Mouse (Mus musculus): Measurements from ENCODE around the gene Usp20. TPM values are rescaled to one million over a fixed set of nuclear protein-coding genes. Genes with fewer than 3 reads are reported as not detected.

The Usp20 gene
- total RNA-seq, 2 experiments from 2014 or later, result 8.4 to 14.3 TPM

DNA sequence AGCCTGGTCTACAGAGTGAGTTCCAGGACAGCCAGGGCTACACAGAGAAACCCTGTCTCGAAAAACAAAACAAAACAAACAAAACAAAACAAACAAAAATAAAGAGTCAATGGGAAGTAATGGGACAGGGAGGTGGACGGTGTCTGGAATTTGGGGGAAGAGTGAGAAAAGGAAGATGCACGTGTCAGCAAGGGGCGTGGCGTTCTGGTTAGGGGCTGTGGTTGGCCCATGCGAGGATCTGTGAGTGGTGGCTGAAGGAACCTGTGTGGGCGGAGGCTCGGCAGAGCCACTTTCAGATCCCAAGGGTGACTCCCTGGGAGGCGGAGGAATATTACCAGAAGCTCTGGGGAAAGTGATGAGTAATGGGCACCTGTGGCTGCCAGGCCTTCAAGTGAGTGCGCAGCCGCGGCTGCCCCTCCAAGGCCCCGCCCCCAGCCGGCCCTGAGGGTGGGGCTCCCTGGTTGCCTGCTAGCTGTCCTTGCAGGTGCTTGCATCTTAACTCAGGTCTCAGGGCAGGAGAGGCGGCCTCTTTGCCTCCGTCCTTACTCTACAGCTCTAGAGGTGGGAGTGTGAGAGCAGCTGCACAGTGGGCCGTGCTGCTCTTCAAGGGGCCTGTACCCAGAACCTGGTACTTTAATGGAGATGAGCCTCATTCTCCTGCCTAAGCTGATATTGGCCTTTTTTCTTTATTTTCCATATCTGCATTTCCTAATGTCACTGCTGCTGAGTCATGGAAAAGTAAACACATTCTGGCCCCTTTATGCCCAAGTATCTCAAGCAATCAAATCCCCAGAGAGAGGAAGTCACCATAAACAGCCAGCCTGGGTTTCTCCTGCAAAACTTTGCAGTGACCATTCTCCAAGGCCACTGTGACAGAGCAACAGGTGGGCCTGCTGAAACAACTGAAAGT, 3.3 kb downstream of the Usp20 start:
- DNase-seq, result peak; percentile 64

DNA sequence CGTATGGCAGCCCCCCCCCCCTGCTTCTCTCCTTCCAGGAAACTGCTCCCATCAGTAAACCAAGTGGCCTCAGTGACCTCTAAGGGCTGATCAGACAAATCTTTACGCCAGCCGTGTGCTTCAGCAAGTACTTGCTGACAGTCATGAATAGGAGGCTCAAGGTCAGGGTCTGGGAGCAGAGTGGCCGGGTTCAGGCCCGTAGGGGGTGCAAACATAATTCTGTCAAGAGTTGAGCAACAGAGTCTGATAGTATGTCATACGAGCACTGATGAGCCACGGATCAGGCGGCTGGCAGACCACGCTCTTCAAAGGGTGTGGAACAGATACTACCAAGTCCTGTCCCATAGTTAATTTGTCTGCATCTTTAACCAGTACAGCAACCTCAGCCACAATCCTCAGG, 8.1 kb downstream of the Usp20 start:
- no peak for DNase-seq

DNA sequence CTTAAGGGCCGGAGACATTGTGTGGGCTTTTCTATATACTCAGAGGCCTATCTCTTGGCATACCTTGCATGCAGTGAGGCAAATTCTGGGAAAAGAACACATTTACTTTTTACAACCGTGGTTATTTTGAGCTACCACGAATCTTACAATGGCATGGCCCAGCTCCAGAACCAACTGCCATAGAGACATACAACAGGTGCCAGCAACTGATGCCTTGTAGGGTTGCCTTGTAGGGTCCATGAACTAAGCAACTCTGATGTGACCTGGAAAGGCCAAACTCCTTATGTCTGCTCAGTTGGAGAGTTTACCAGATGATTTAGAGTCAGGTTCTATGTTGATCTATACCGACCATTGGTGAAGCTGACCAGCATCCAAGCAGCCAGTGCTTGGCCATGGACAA, 12.8 kb downstream of the Usp20 start:
- DNase-seq, result no peak

DNA sequence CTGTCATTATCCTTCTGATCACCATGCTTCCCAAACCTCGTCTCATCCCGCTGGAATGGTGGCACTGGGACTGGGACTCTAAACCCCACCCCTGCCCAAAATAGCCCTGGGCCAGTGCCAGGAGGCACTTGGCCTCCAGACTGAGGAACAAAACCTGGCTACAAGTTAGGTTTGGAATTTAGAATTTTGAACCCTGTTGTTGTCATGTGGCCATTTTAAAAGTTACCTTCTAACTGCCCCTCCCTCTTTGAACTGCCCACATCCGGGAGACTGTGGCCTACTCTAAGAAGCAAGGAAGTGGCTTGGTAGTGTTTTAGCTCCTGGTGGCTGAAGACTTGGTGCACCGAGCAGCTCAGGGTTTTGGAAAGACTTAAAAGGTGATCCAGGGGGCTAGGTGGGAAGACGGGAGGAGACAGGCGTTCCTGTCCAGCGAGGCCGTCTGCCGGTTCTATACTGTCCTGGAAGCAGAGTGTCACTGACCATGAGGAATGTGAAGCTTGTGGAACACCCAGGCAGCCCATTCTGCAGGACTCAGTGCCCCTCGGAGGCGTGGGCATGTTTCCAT, 13.4 kb downstream of the Usp20 start:
- DNase-seq, result peak; percentile 33

DNA sequence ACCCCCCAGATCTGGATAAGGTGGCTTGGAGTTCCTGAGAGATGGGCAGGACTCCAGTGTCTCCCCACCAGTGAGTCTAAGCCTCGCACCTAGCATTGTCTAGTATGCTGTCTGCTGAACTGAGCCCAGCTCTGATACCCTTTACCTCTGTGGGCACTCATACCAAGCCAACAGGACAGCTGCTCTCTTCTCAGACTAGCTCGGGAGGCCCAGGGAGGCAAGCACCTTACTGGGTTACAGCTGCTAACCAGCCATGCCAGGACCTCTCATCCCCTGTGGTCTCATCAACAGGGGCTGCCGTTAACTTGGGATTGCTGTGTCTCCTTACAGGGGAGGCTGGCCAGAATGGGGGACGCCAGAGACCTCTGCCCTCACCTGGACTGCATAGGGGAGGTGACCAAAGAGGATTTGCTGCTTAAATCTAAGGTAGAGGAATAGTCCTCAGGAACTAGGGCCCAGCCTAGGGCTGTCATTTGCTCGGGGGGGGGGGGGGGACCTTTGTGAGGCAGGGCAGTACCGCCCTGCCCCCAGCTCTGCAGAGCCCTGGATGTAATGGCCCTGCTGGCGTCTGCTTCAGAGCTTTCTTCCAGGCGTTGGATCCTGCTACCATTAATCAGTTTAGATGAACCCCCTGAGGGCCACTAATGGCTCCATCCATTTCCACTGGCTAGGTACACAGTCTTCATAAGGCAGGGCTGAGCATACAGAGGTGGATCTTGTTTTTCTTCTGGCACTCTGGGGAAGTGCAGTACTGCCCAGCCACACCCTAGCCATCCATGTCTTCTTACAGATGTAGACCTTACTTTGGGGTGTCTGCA, 16.6 kb downstream of the Usp20 start:
- DNase-seq, result no peak

DNA sequence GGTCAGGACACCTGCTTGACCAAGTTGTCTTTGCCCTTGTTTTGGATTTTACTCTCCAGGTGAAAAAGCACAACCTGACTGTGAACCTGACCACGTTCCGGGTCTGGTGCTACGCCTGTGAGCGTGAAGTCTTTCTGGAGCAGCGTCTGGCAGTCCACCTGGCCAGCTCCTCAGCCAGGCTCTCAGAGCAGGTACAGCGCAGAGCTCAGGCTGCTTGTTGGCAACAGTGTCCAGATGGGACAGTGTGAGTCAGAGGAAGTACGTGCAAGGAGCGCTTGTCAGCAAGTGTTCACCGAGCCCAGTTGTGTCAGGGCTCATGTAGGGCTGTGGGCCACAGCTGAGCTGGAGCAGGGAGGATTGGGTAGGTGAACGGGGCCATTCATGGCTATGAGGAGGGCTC, 20.8 kb downstream of the Usp20 start:
- no peak for DNase-seq

DNA sequence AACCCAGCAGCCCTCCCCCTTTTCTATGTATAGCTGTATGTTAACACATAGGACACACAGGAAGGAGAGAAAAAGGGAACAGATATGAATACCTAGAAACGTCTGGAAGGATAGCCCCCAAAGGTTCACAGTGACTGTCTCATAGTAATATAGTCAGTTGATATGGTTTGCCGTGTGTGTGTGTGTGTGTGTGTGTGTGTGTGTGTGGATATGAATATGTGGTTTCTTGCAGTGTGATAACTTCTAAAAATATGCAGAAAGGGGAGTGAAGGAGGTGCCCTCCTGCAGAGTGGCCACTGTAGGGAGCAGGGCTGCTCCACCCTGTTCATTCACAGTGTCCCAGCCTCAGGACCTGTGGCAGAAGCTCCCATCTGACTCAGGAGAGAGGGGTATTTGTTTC, 23.4 kb downstream of the Usp20 start:
- DNase-seq, result no peak

DNA sequence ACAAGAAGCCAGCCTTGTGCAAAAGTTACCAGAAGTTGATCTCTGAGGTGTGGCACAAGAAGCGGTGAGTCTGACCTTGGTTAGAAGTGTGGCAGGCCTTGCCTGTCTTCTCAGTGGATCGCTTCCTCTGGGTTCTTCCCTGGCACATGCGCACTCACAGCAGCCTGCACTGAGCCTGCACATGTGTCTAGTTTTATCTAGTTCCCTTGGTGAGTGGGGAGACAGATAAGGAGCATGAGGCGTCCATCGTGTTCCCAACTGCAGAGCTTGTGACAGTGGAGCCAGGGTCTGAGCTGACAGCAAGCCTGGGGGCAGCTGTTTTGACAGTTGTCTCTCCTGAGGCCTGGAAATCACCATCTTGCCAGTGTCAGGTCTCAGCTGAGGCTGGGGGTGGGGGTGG, 24.4 kb downstream of the Usp20 start:
- DNase-seq, result no peak

DNA sequence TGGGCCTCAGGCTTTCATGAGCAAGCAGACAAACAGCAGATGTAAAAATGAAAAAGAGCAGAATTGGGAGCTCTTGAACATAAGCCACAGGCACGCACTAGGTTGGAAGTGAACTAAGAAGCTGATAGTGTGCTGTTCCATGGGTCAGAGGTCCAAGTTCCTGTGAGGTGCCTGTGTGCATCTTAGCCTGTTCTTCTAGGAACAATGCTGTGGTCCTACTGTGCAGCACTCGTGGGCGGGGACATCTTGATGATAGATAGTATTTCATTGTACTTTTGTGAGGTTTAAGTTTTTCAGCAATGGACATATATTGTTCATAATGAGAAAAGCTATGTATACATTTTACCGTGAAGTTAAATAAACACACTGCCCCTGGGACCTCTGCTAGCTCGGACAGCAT, 25.1 kb downstream of the Usp20 start:
- no peak for DNase-seq

DNA sequence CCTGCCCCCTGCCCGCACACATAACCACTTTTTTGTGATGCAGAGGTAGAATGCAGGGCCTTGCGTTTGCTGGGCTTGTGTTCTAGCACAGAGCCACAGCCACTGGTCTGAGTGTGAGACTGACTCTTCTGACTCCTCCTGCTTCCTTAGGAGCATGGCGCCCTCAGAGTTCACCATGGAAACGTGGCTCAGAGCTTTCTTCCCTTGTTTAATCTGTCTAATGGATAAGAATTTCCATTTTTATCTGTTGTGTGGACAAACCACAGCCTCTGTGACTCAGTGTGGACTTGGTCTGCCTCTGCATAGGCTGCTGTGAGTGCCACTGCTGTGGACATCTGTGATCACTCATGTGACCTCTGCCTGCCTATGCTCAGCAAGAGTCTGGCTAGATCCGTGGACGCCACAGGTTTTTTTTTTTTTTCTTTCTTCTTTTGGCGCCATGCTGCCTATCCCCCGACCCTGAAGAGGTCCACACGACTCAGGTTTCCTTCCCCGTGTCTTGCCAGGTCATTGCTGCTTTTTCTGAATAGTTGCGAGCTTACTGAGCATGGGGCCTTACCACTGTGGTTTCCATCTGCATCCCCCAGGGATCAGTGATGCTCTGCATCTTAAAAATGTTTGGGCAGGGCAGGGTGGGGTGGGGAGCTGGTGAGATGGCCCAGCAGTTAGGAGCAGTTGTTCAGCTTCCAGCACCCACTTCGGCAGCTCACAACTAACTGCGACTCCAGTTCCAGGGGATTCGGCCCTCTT, 31.5 kb downstream of the Usp20 start:
- DNase-seq, result no peak

DNA sequence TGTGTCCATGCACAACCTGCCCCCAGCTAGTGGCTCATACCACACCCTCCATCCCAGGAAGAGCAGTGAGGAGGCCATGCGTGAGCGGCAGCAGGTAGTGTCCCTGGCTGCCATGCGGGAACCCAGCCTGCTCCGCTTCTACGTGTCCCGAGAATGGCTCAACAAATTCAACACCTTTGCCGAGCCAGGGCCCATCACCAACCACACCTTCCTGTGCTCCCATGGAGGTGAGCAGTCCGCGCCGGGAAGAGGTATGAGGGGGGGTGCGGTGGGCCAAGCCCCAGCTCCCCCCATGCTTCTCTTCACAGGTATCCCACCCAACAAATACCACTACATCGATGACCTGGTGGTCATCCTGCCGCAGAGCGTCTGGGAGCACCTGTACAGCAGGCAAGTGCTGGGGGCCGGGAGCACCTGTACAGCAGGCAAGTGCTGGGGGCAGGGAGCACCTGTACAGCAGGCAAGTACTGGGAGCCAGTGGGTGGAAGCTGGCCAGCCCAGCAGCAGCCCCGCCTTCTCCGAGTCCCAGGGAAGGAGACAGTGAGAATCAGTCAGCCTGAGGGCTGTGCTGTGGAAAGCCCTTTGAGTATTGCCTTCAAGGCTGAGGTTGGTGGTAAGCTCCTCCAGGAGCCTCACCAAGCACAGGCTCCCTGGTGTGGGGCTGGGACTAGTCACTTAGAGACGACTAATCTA, 35.7 kb downstream of the Usp20 start:
- no peak for DNase-seq

DNA sequence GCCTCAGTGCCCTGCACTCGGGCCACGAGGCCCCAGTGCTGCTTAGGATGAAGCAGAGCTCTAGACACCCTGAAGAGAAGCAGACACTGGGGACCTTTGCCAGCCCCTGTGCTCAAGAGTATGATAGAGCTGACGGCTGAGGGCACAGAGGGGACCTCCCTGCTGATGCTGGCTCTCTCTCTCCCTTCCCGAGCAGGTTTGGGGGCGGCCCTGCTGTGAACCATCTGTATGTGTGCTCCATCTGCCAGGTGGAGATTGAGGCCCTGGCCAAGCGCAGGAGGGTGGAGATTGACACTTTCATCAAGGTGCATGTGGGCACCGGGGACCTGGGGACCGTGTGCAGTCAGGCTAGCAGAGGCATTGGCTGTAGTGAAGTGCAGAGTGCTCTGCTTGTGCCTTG, 36.4 kb downstream of the Usp20 start:
- DNase-seq, result no peak

DNA sequence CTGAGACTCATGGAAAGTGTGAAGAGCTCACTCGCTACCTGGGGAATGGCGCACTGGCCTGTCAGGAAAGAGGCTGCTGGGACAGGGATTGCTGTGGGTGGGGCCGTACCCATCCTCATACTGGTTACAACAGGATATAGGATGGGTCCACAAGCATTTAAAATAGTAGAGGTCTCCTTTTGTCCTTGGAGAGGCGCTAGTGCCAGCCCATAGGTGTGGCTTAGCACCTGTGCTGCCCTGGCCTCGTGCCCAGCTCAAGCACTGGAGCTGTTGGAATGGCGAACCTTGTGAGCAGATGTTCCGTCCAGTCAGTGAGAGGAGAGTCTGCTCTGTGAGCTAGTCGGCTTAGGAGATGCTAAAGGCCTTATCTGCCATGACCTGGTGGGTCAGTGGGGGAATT, 36.9 kb downstream of the Usp20 start:
- no peak for DNase-seq

DNA sequence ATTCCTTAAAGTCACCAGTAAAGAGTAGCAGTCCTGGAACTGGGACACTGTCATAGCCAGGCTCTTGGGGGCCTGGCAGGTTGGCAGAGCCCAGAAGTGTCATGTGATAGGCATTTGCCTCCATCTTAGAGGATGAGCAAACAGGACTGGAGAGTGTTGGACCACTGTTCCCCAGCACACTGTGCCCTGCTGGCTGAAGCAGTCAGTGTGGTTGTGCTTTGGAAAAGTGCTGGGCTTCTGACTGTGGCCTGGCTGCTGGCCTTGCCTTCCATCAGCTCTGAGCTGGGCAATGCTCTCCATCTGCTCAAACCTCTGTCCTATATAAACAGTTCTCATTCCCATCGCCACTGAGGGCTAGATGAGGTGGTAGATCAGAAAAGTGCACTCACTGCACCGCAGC, 38.1 kb downstream of the Usp20 start:
- DNase-seq, result no peak

DNA sequence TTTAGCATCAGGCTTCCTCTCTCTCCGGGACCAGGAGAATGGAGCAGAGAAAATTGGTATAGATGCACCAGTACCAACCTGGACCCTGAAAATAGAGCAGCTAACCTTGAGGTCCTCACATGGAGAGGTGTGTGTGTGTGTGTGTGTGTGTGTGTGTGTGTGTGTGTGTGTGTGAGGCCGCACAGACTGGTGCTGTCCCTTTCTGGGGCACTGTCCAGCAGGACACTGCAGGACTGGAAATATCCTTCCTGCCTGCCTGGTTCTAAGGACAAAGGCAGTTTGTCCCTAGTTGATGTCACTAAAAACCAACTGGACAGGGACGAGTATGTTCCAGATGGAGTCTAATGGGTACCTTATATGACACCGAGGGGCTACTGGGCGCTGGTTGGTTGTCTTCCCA, 41.9 kb downstream of the Usp20 start:
- DNase-seq, result no peak

DNA sequence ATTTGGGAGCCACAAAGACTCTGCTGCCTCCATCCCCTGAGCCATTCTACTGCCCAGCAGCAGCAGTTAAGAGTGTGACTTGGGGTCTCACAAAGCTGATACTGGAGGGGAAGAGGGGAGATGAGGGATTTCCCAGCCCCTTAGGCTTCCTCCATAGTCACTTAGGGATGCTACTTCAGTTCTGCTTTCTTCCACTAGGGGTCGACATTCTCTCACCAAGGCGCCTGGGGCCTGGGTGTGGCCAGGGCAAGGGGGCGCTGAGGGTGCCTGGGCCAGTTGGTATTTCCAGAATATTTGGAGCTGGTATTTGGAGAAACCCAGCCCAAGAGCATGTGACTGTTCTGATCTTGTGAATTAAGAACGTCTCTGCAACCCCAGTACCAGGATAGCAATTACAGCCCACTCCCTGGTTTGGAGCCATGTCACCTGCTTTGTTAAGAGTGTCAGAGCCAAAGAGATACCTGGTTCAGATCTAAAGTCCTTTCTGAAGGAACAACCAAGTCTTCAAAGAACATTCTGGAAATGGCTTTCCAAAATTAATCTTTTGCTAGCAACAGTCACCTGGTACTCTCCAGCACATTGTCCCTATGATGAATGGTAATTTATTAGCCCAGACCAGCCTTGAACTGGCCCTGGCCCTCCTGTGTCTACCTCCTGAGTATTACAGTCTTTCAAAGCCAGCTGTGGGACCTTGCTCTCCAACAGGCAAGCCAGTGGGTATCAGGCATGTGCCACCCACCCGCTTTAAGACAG, 42.7 kb downstream of the Usp20 start:
- DNase-seq, result peak; percentile 20

DNA sequence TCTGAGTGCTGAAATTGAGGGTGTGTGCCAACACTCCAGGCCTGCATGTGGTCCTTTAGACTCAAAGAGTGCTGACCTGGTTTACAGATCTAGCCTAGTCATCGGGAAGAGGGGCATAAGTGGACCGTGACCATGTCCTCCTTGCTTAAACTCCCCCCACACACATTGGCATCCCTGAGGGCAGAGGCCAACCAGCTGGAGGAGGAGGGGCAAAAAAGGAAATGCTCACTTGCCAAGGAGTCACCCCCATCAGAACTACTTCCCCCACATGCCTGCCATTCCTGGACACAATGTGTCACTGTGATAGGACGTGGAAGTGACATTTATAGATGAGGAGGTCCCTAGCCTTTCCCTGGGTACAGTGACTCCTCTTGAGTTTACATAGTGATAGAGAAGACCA, 43.4 kb downstream of the Usp20 start:
- DNase-seq, result no peak

DNA sequence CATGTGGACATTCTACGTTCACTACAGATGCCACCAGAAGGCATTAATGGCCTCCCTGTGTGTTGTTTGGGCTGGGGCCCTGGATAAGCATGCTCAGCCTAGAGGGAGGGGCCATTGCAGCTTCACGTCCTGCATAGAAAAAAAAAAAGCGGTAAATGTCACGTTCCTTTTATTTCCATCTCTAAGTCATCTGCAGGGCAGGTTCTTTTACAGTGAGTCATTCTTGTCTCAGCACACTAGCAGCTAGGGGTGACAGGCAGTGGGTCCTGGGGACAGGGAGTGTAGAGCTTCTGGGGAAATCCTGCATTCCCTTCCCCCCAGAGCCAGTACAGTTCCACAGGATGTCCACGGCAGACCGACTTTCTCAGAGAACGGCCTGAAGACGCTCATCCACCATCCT, 44.6 kb downstream of the Usp20 start:
- no peak for DNase-seq

DNA sequence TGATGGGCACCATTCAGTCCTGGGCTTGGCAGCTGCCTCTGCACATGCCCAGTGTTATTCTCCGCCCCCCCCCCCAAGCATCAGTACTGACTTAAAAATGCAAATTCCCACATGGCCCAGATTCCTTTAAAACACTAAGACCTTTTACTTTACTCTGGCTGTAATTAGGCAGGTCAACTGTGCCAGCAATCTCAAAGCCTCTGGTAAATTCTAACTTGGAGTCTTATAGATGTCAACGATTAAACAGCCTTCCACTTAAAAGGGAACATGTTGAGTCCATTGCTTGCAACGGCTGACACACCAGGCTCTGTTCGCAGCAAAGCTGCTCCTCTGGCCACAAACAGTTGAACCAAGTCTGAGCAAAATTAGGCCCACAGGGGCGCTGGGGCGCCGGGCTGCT, 49.9 kb downstream of the Usp20 start:
- no peak for DNase-seq

DNA sequence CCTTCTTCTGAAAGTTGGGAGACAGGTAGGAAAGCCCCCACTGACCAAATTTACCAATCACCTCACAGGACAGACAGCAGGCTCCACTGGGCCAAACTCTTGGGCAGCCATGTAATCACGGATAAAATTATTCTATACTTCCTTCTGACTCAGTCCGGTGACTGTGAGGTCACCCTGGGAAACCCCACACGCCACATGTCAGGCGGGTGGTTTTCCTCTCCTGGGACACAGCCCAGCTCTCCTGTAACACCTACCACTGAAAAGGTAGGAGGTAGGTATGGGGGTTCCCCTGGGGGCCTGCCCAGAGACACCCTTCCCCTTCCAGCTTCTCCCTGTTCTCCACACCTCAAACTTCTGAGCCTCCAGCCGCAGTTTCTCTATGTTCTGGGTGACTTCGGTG, 54.7 kb downstream of the Usp20 start:
- no peak for DNase-seq

DNA sequence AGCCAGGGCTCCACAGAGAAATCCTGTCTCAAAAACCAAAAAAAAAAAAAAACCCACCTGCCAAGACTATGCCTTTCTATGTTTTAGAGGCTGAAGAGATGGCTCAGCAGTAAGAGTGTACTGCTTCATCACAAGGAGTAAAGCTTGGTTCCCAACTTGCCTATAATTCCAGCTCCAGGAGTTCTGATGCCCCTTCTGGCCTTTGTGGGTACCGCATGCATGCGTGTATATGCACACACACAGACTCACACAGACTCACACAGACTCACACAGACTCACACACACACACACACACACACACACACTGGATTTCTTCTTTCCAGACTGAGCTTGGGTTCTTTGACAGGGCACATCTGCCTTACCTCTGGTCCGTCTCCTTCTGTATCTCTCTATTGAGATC, 58.0 kb downstream of the Usp20 start:
- no peak for DNase-seq
